Mouse (Mus musculus) midbrain, embryonic 15.5 days (tissue): ENCODE data around the gene Acss1. TPM values are rescaled to one million over a fixed set of nuclear protein-coding genes. Genes with fewer than 3 reads are reported as not detected.

Source experiments
- ATAC-seq: fragments of 200-750 bp; cut with Nextera tagmentation; replicated peaks from 2 replicates; pipeline ENCODE4 v1.8.0; 2017; ENCODE audit warnings: moderate TSS enrichment
- H3K27ac ChIP-seq: fragments of 300-500 bp; sonication (generic); 2 replicates; pipeline ENCODE4 v1.5.1; 2015; ENCODE audit warnings: mild to moderate bottlenecking, inconsistent platforms
- H3K27me3 ChIP-seq: fragments of 300-500 bp; sonication (generic); replicated peaks from 2 replicates; pipeline ENCODE4 v1.6.1; 2015; ENCODE audit warnings: inconsistent platforms
- H3K36me3 ChIP-seq: fragments of 300-500 bp; sonication (generic); replicated peaks from 2 replicates; pipeline ENCODE4 v1.6.1; 2015; ENCODE audit warnings: inconsistent platforms
- H3K4me1 ChIP-seq: fragments of 300-500 bp; sonication (generic); 2 replicates; pipeline ENCODE4 v1.6.1; 2015; ENCODE audit warnings: inconsistent platforms
- H3K4me2 ChIP-seq: fragments of 300-500 bp; sonication (generic); 2 replicates; pipeline ENCODE4 v1.6.1; 2015; ENCODE audit warnings: inconsistent platforms, mild to moderate bottlenecking, moderate library complexity
- H3K4me3 ChIP-seq: fragments of 300-500 bp; sonication (generic); 2 replicates; pipeline ENCODE4 v1.5.1; 2015; ENCODE audit warnings: mild to moderate bottlenecking, inconsistent platforms
- H3K9ac ChIP-seq: fragments of 300-500 bp; sonication (generic); 2 replicates; pipeline ENCODE4 v1.6.1; 2015; ENCODE audit warnings: mild to moderate bottlenecking, inconsistent platforms
- H3K9me3 ChIP-seq: fragments of 300-500 bp; sonication (generic); 2 replicates; pipeline ENCODE4 v1.6.1; 2016; ENCODE audit warnings: inconsistent platforms
- WGBS: fragments of 180-500 bp; shearing (Covaris S2); methylation state at CpG from one replicate; pipeline ENCODE4 v1.1.7; 2015; ENCODE audit warnings: mixed read lengths; 5-methylcytosine and 5-hydroxymethylcytosine counted together
- polyA plus RNA-seq: library from polyadenylated mRNA; unstranded; fragments of >200 nt; fragmentation: Nextera tagmentation; extraction: Ambion mirVana; gene quantifications from 2 replicates; pipeline ENCODE4 v1.2.1, GENCODE M21; 2015

Gene Acss1
- polyA plus RNA-seq, 1 experiment from 2014 or later = 16.7 TPM

- no peaks in the 10 kb centered on the region for H3K9me3 ChIP-seq
- WGBS = 24% methylated on average over 1 of the region's 1 CpGs
These were observed 7.2 kb upstream of the Acss1 start for GRCm38 (mm10) chr2:150675525-150675924.

GRCm38 (mm10) chr2:150674900-150675299, 6.6 kb upstream of the Acss1 start:
- 0% methylated on average over 2 of the region's 2 CpGs for WGBS
- H3K4me3 ChIP-seq = no peak overlapping the region
- H3K27ac ChIP-seq = no peak overlapping the region
- no peaks in the 10 kb centered on the region for H3K4me1 ChIP-seq
- H3K9ac ChIP-seq = no peak overlapping the region
- H3K9me3 ChIP-seq = no peaks in the 10 kb centered on the region
- ATAC-seq = peak; percentile 78
- no peak overlapping the region for H3K4me2 ChIP-seq
- H3K36me3 ChIP-seq = no peaks in the 10 kb centered on the region
- H3K27me3 ChIP-seq = peaks cover 6% of the 10 kb centered on the region; the same call in 1 of the 2 replicates

More at GRCm38 (mm10) chr2:150675525-150675924, 7.2 kb upstream of the Acss1 start:
- no peak for ATAC-seq
- no peak overlapping the region for H3K4me3 ChIP-seq
- H3K4me1 ChIP-seq = no peaks in the 10 kb centered on the region
- no peak overlapping the region for H3K27ac ChIP-seq
- no peaks in the 10 kb centered on the region for H3K36me3 ChIP-seq
- H3K9ac ChIP-seq = no peak overlapping the region
- peaks cover 6% of the 10 kb centered on the region; the same call in 1 of the 2 replicates for H3K27me3 ChIP-seq
- no peak overlapping the region for H3K4me2 ChIP-seq

- 83% methylated on average over 11 of the region's 11 CpGs for WGBS
- no peak overlapping the region for H3K27ac ChIP-seq
- H3K9me3 ChIP-seq = no peaks in the 10 kb centered on the region
- 0 out of 2 replicates have a peak, but pooled peaks have one; percentile 38 for ATAC-seq
- H3K4me3 ChIP-seq = no peak overlapping the region
- H3K4me2 ChIP-seq = no peak overlapping the region
- no peaks in the 10 kb centered on the region for H3K4me1 ChIP-seq
- no peaks in the 10 kb centered on the region for H3K36me3 ChIP-seq
- H3K27me3 ChIP-seq = peaks cover 9% of the 10 kb centered on the region; the same call in 1 of the 2 replicates
- no peak overlapping the region for H3K9ac ChIP-seq
These were observed 5.6 kb upstream of the Acss1 start for GRCm38 (mm10) chr2:150673929-150674328.

- Histone ChIP-seq H3K27me3 (0 out of 2 replicates have a peak, but pooled peaks cover 3% of the 10 kb centered on the region), H3K9me3 (no peaks in the 10 kb centered on the region), H3K4me1 (peaks cover 11% of the 10 kb centered on the region), H3K27ac (no peak overlapping the region), H3K4me2 (no peak overlapping the region), H3K4me3 (no peak overlapping the region), H3K9ac (no peak overlapping the region), H3K36me3 (no peaks in the 10 kb centered on the region)
- ATAC-seq = no peak
- 88% methylated on average over 8 of the region's 8 CpGs for WGBS
These were observed 3.5 kb upstream of the Acss1 start for GRCm38 (mm10) chr2:150671609-150672290.

- Histone ChIP-seq H3K4me2 (no peak overlapping the region), H3K27ac (no peak overlapping the region), H3K9ac (no peak overlapping the region), H3K4me1 (peaks cover 11% of the 10 kb centered on the region), H3K9me3 (no peaks in the 10 kb centered on the region), H3K27me3 (0 out of 2 replicates have a peak, but pooled peaks cover 3% of the 10 kb centered on the region), H3K4me3 (no peak overlapping the region), H3K36me3 (no peaks in the 10 kb centered on the region)
- 89% methylated on average over 1 of the region's 1 CpGs for WGBS
- no peak for ATAC-seq
These were observed 2.6 kb upstream of the Acss1 start for GRCm38 (mm10) chr2:150670926-150671325.

- Histone ChIP-seq H3K4me1 (peaks cover 11% of the 10 kb centered on the region), H3K27me3 (0 out of 2 replicates have a peak, but pooled peaks cover 3% of the 10 kb centered on the region), H3K9ac (no peak overlapping the region), H3K27ac (no peak overlapping the region), H3K36me3 (no peaks in the 10 kb centered on the region), H3K4me2 (no peak overlapping the region), H3K9me3 (no peaks in the 10 kb centered on the region), H3K4me3 (no peak overlapping the region)
- ATAC-seq = no peak
- WGBS = 88% methylated on average over 2 of the region's 2 CpGs
These were observed 1.2 kb upstream of the Acss1 start for GRCm38 (mm10) chr2:150669454-150670045.

GRCm38 (mm10) chr2:150668956-150669355, 656 bp upstream of the Acss1 start:
- Histone ChIP-seq H3K4me3 (no peak overlapping the region), H3K9me3 (no peaks in the 10 kb centered on the region), H3K9ac (no peak overlapping the region), H3K4me2 (peak overlapping the region; percentile 85; the same call in 1 of the 2 replicates), H3K4me1 (peaks cover 11% of the 10 kb centered on the region), H3K27ac (no peak overlapping the region), H3K27me3 (0 out of 2 replicates have a peak, but pooled peaks cover 3% of the 10 kb centered on the region), H3K36me3 (no peaks in the 10 kb centered on the region)
- 90% methylated on average over 5 of the region's 5 CpGs for WGBS
- no peak for ATAC-seq

GRCm38 (mm10) chr2:150667065-150667819, 1.1 kb downstream of the Acss1 start:
- no peaks in the 10 kb centered on the region for H3K9me3 ChIP-seq
- H3K9ac ChIP-seq = peak overlapping the region; percentile 63
- H3K4me1 ChIP-seq = peaks cover 11% of the 10 kb centered on the region
- ATAC-seq = peak; percentile 59
- peak overlapping the region; percentile 85 for H3K4me2 ChIP-seq
- 4% methylated on average over 17 of the region's 17 CpGs for WGBS
- H3K27ac ChIP-seq = peak overlapping the region; percentile 46
- no peaks in the 10 kb centered on the region for H3K36me3 ChIP-seq
- 0 out of 2 replicates have a peak, but pooled peaks cover 3% of the 10 kb centered on the region for H3K27me3 ChIP-seq
- H3K4me3 ChIP-seq = peak overlapping the region; percentile 75

- 52% methylated on average over 7 of the region's 7 CpGs for WGBS
- no peak for ATAC-seq
- H3K9ac ChIP-seq = peak overlapping the region; percentile 5; the same call in 1 of the 2 replicates
- no peaks in the 10 kb centered on the region for H3K9me3 ChIP-seq
- H3K4me2 ChIP-seq = peak overlapping the region; percentile 85
- peaks cover 11% of the 10 kb centered on the region for H3K4me1 ChIP-seq
- no peak overlapping the region for H3K27ac ChIP-seq
- no peaks in the 10 kb centered on the region for H3K36me3 ChIP-seq
- H3K4me3 ChIP-seq = peak overlapping the region; percentile 75
- 0 out of 2 replicates have a peak, but pooled peaks cover 3% of the 10 kb centered on the region for H3K27me3 ChIP-seq
These were observed 1.6 kb downstream of the Acss1 start for GRCm38 (mm10) chr2:150666723-150667064.

- Histone ChIP-seq H3K36me3 (no peaks in the 10 kb centered on the region), H3K9me3 (no peaks in the 10 kb centered on the region), H3K4me2 (0 out of 2 replicates have a peak overlapping the region, but pooled peaks have one; percentile 7), H3K9ac (no peak overlapping the region), H3K27ac (0 out of 2 replicates have a peak overlapping the region, but pooled peaks have one; percentile 20), H3K4me1 (peaks cover 11% of the 10 kb centered on the region), H3K4me3 (no peak overlapping the region), H3K27me3 (0 out of 2 replicates have a peak, but pooled peaks cover 3% of the 10 kb centered on the region)
- 51% methylated on average over 10 of the region's 10 CpGs for WGBS
- ATAC-seq = no peak
These were observed 2.5 kb downstream of the Acss1 start for GRCm38 (mm10) chr2:150665534-150666451.

GRCm38 (mm10) chr2:150665006-150665405, 3.3 kb downstream of the Acss1 start:
- WGBS = 64% methylated on average over 2 of the region's 2 CpGs
- Histone ChIP-seq H3K4me1 (peaks cover 11% of the 10 kb centered on the region), H3K27ac (no peak overlapping the region), H3K9me3 (no peaks in the 10 kb centered on the region), H3K4me2 (0 out of 2 replicates have a peak overlapping the region, but pooled peaks have one; percentile 7), H3K27me3 (0 out of 2 replicates have a peak, but pooled peaks cover 3% of the 10 kb centered on the region), H3K9ac (no peak overlapping the region), H3K4me3 (no peak overlapping the region), H3K36me3 (no peaks in the 10 kb centered on the region)
- ATAC-seq = no peak
